In the genomic region with DNA sequence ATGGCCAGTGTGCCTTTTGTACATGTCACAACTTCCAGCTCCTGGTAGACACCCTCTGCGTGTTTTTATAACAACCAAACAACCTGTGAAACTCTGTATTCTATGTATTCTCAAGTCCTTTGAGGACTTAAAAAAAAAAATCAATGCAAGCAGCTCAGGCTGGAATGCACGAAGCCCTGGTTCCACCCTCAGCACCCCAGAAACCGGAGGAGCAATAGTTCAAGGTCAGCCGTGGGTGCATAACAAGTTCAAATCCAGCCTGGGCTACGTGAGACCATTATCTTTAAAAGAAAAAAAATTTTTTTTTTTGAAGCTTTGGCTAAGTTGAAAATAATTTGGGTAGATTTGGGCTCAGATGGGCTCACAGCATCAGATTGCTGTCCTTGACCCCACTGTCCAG, we compare ENCODE assay signal across 14 mouse cellular contexts. TPM values are rescaled to one million over a fixed set of nuclear protein-coding genes. Genes with fewer than 3 reads are reported as not detected.
DNase-seq lines count a peak whose midpoint lies in the region; ATAC-seq and TF ChIP-seq lines count a peak whose summit lies in the region.
"Had no signal": no experiment of that assay in that cellular context is flagged by ENCODE, and none has a peak within 500 bp of the region (broad histone marks: within the 10 kb centered on the region; RNA-seq: fewer than 3 reads in every experiment).

No protein-coding gene starts in this region.

- H3K4me2 ChIP-seq in hindbrain, embryonic 13.5 days, result no peak overlapping the region
- H3K4me2 ChIP-seq in hindbrain, postnatal 0 days (ENCODE audit: low read depth, low read length), result no peak overlapping the region
- H3K4me2 ChIP-seq in midbrain, embryonic 11.5 days, result no peak overlapping the region
- H3K4me2 ChIP-seq in midbrain, postnatal 0 days (ENCODE audit: low read depth, low read length, poor library complexity, severe bottlenecking), result no peak overlapping the region
- H3K4me2 ChIP-seq in embryonic facial prominence, embryonic 15.5 days (replicated peaks), result no peak overlapping the region

- no peak for DNase-seq in hindbrain, postnatal 0 days (ENCODE audit: low spot score)
- peak; percentile 77 for DNase-seq in midbrain, embryonic 11.5 days (ENCODE audit: low spot score, missing footprints)
- DNase-seq in midbrain, postnatal 0 days (ENCODE audit: low spot score), result no peak
- DNase-seq: cerebellum, adult 9-11 months; gastrocnemius, postnatal 25 days; kidney, adult 9 months; thymus, postnatal 25 days had no signal

- H3K27me3 ChIP-seq in hindbrain, embryonic 13.5 days, result peaks cover 16% of the 10 kb centered on the region; the same call in 1 of the 2 replicates
- no peaks in the 10 kb centered on the region for H3K27me3 ChIP-seq in hindbrain, postnatal 0 days (ENCODE audit: insufficient read depth, low read length)
- no peaks in the 10 kb centered on the region for H3K27me3 ChIP-seq in midbrain, embryonic 11.5 days (ENCODE audit: control insufficient read depth, insufficient read depth, low read length)
- no peaks in the 10 kb centered on the region; the same call in 1 of the 2 replicates for H3K27me3 ChIP-seq in midbrain, postnatal 0 days (ENCODE audit: insufficient read depth, low read length)
- no peaks in the 10 kb centered on the region for H3K27me3 ChIP-seq in embryonic facial prominence, embryonic 15.5 days
- peaks cover 7% of the 10 kb centered on the region; the same call in 1 of the 2 replicates for H3K27me3 ChIP-seq in small intestine, adult 2 months (ENCODE audit: control insufficient read depth, insufficient read depth, low read length)
- H3K27me3 ChIP-seq: neural tube, embryonic 12.5 days had no signal

- no peak for TF ChIP-seq CTCF in hindbrain, postnatal 0 days (IDR thresholded peaks at IDR 0.05; ENCODE audit: low read depth)
- TF ChIP-seq CTCF in midbrain, postnatal 0 days (IDR thresholded peaks at IDR 0.05), result no peak
- no peak for TF ChIP-seq CTCF in small intestine, adult 2 months (IDR thresholded peaks at IDR 0.05; ENCODE audit: extremely low read depth, insufficient read length, insufficient replicate concordance, low read depth, low read length)

- H3K27ac ChIP-seq in hindbrain, embryonic 13.5 days, result peak overlapping the region; percentile 82; the same call in 1 of the 2 replicates
- no peak overlapping the region for H3K27ac ChIP-seq in hindbrain, postnatal 0 days
- no peak overlapping the region for H3K27ac ChIP-seq in midbrain, embryonic 11.5 days (ENCODE audit: low read depth, low read length)
- H3K27ac ChIP-seq in midbrain, postnatal 0 days (ENCODE audit: low read depth, low read length), result no peak overlapping the region
- H3K27ac ChIP-seq in embryonic facial prominence, embryonic 15.5 days (replicated peaks), result peak overlapping the region; percentile 91; the same call in 1 of the 2 replicates
- H3K27ac ChIP-seq in small intestine, adult 2 months (ENCODE audit: insufficient read depth, low read depth, low read length), result 0 out of 2 replicates have a peak overlapping the region, but pooled peaks have one; percentile 37
- H3K27ac ChIP-seq: macrophage had no signal

- WGBS in hindbrain, embryonic 13.5 days, result 86% methylated on average over 5 of the region's 5 CpGs
- 88% methylated on average over 5 of the region's 5 CpGs for WGBS in hindbrain, postnatal 0 days
- 94% methylated on average over 5 of the region's 5 CpGs for WGBS in midbrain, embryonic 11.5 days
- 89% methylated on average over 5 of the region's 5 CpGs for WGBS in midbrain, postnatal 0 days
- 78% methylated on average over 5 of the region's 5 CpGs for WGBS in embryonic facial prominence, embryonic 15.5 days
- WGBS in small intestine, adult 2 months, result 88% methylated on average over 5 of the region's 5 CpGs

- H3K36me3 ChIP-seq in hindbrain, embryonic 13.5 days, result no peaks in the 10 kb centered on the region
- no peaks in the 10 kb centered on the region for H3K36me3 ChIP-seq in hindbrain, postnatal 0 days (ENCODE audit: insufficient read depth, low read length)
- H3K36me3 ChIP-seq in midbrain, embryonic 11.5 days (ENCODE audit: control insufficient read depth, insufficient read depth, low read length), result no peaks in the 10 kb centered on the region
- no peaks in the 10 kb centered on the region for H3K36me3 ChIP-seq in midbrain, postnatal 0 days (ENCODE audit: insufficient read depth, low read length)
- H3K36me3 ChIP-seq in embryonic facial prominence, embryonic 15.5 days, result no peaks in the 10 kb centered on the region
- H3K36me3 ChIP-seq in small intestine, adult 2 months (ENCODE audit: control insufficient read depth, insufficient read depth, low read length), result no peaks in the 10 kb centered on the region
- H3K36me3 ChIP-seq: neural tube, embryonic 12.5 days had no signal

- no peaks in the 10 kb centered on the region for H3K9me3 ChIP-seq in hindbrain, embryonic 13.5 days
- no peaks in the 10 kb centered on the region for H3K9me3 ChIP-seq in hindbrain, postnatal 0 days (ENCODE audit: low read length)
- no peaks in the 10 kb centered on the region for H3K9me3 ChIP-seq in midbrain, embryonic 11.5 days (ENCODE audit: control insufficient read depth, low read length)
- H3K9me3 ChIP-seq in midbrain, postnatal 0 days (ENCODE audit: low read length), result no peaks in the 10 kb centered on the region
- no peaks in the 10 kb centered on the region for H3K9me3 ChIP-seq in embryonic facial prominence, embryonic 15.5 days (replicated peaks)
- H3K9me3 ChIP-seq: neural tube, embryonic 12.5 days had no signal

- no peak overlapping the region for H3K4me3 ChIP-seq in hindbrain, embryonic 13.5 days
- H3K4me3 ChIP-seq in hindbrain, postnatal 0 days (ENCODE audit: low read length), result no peak overlapping the region
- H3K4me3 ChIP-seq in midbrain, embryonic 11.5 days (ENCODE audit: low read depth, low read length), result no peak overlapping the region
- no peak overlapping the region for H3K4me3 ChIP-seq in midbrain, postnatal 0 days (ENCODE audit: low read depth, low read length)
- no peak overlapping the region for H3K4me3 ChIP-seq in embryonic facial prominence, embryonic 15.5 days (replicated peaks)
- H3K4me3 ChIP-seq in small intestine, adult 2 months (ENCODE audit: low read depth, low read length), result no peak overlapping the region
- H3K4me3 ChIP-seq: erythroblast, embryonic 14.5 days; neural tube, embryonic 12.5 days had no signal

- TF ChIP-seq POLR2A in small intestine, adult 2 months (IDR thresholded peaks at IDR 0.05; ENCODE audit: low read depth, low read length), result no peak

- no peak for ATAC-seq in hindbrain, embryonic 13.5 days (ENCODE audit: low FRiP score)
- ATAC-seq in hindbrain, postnatal 0 days, result no peak
- ATAC-seq in midbrain, embryonic 11.5 days (ENCODE audit: low FRiP score), result no peak
- ATAC-seq in midbrain, postnatal 0 days (ENCODE audit: low FRiP score), result no peak
- no peak for ATAC-seq in embryonic facial prominence, embryonic 15.5 days (ENCODE audit: insufficient number of reproducible peaks, low FRiP score, low TSS enrichment, low read depth)
- no peak for ATAC-seq in erythroid progenitor cell, adult 5-6 weeks (replicated peaks; ENCODE audit: low FRiP score, poor library complexity, severe bottlenecking)

- peaks cover 66% of the 10 kb centered on the region for H3K4me1 ChIP-seq in hindbrain, embryonic 13.5 days (replicated peaks)
- peaks cover 39% of the 10 kb centered on the region for H3K4me1 ChIP-seq in hindbrain, postnatal 0 days (ENCODE audit: insufficient read depth, low read length)
- H3K4me1 ChIP-seq in midbrain, embryonic 11.5 days (ENCODE audit: control insufficient read depth, insufficient read depth, low read length), result peaks cover 48% of the 10 kb centered on the region
- peaks cover 9% of the 10 kb centered on the region for H3K4me1 ChIP-seq in midbrain, postnatal 0 days (ENCODE audit: insufficient read depth, low read length)
- peaks cover 93% of the 10 kb centered on the region for H3K4me1 ChIP-seq in embryonic facial prominence, embryonic 15.5 days
- H3K4me1 ChIP-seq in small intestine, adult 2 months (ENCODE audit: control insufficient read depth, insufficient read depth, insufficient read length, low read length), result peaks cover 15% of the 10 kb centered on the region

- H3K9ac ChIP-seq in hindbrain, embryonic 13.5 days, result no peak overlapping the region
- H3K9ac ChIP-seq in hindbrain, postnatal 0 days (replicated peaks; ENCODE audit: low read length), result no peak overlapping the region
- H3K9ac ChIP-seq in midbrain, embryonic 11.5 days (ENCODE audit: low read length), result no peak overlapping the region
- H3K9ac ChIP-seq in midbrain, postnatal 0 days (replicated peaks; ENCODE audit: low read length, poor library complexity, severe bottlenecking), result no peak overlapping the region
- H3K9ac ChIP-seq in embryonic facial prominence, embryonic 15.5 days, result no peak overlapping the region

RNA-seq across cellular contexts. Expression of gene Gse1, which starts 35.6 kb away (rescaled TPM):
- 21.3 and 22.1 TPM in 2 replicates for polyA plus RNA-seq in hindbrain, embryonic 13.5 days (2015; fragmentation: Nextera tagmentation; extraction: Ambion mirVana)
- total RNA-seq in hindbrain, postnatal 0 days (2014; rRNA removed), result 37.5 and 48.3 TPM in 2 replicates
- 12.3 and 13.4 TPM in 2 replicates for polyA plus RNA-seq in hindbrain, postnatal 0 days (2015; fragmentation: Nextera tagmentation; extraction: Ambion mirVana)
- polyA plus RNA-seq in midbrain, embryonic 11.5 days (2014; fragmentation: Nextera tagmentation; extraction: Ambion mirVana), result 18.5 and 20.7 TPM in 2 replicates
- total RNA-seq in midbrain, postnatal 0 days (2014; rRNA removed), result 47.3 and 51.3 TPM in 2 replicates
- polyA plus RNA-seq in midbrain, postnatal 0 days (2015; fragmentation: Nextera tagmentation; extraction: Ambion mirVana), result 9.9 and 12.4 TPM in 2 replicates
- polyA plus RNA-seq in embryonic facial prominence, embryonic 15.5 days (2015; fragmentation: Nextera tagmentation; extraction: Ambion mirVana), result 11.1 and 12.0 TPM in 2 replicates
- 29.6 and 55.9 TPM in 2 replicates for polyA plus RNA-seq in small intestine, adult 2 months (2012; rRNA removed)
- total RNA-seq in erythroid progenitor cell, adult 5-6 weeks (2015; ENCODE audit: low replicate concordance), result 134 and 153 TPM in 2 replicates
- 105 and 130 TPM in 2 replicates for total RNA-seq in erythroid progenitor cell, adult 5-6 weeks (2017; ENCODE audit: low replicate concordance)

Comparison
In these comparisons a context has a peak if more than half of its experiments do, and no peak if none do; other contexts are left out.
1. H3K27ac ChIP-seq: peak in hindbrain, embryonic 13.5 days (single experiment), embryonic facial prominence, embryonic 15.5 days (single experiment) and small intestine, adult 2 months (single experiment); none in hindbrain, postnatal 0 days (single experiment), midbrain, embryonic 11.5 days (single experiment) and midbrain, postnatal 0 days (single experiment).